Mouse (Mus musculus) megakaryocyte, embryonic 14.5 days (primary cell): ENCODE results near the gene Col9a3.

Experiments
- FLI1 ChIP-seq: IDR thresholded peaks from 2 replicates; pipeline ENCODE4 v1.6.1; 2012; ENCODE audit warnings: low read length, inconsistent platforms, mixed read lengths
- GATA1 ChIP-seq: IDR thresholded peaks from 3 replicates; pipeline ENCODE4 v1.6.1; 2012; ENCODE audit warnings: mixed read lengths, low read length, inconsistent platforms, borderline replicate concordance

GRCm38 (mm10) chr2:180611882-180612281 lies 14.3 kb downstream of the Col9a3 start:
- TF ChIP-seq FLI1 (no peak), GATA1 (no peak)
